Mouse (Mus musculus): ENCODE data around the gene Osbp2.
A peak's percentile ranks its signal among the peaks of the same experiment; 100 is the strongest.
"Not testable (repeated sequence)": the region's sequence is repeated elsewhere in the genome, so short reads cannot be mapped to it uniquely, and the experiment has no call there.

Osbp2 gene

GRCm38 (mm10) chr11:3863454-3864112 is at the start of gene Osbp2:
Gene Osbp2, minus strand, starts transcription at chr11:3863903.
- DNase-seq (ENCODE audit: low spot score) = peak; percentile 10

- no peak for DNase-seq (ENCODE audit: low spot score)
These were observed 49.2 kb upstream of the Osbp2 start for GRCm38 (mm10) chr11:3912875-3913271.

GRCm38 (mm10) chr11:3912100-3912874 is 48.6 kb upstream of the Osbp2 start:
- DNase-seq (ENCODE audit: low spot score) = no peak

GRCm38 (mm10) chr11:3911440-3911839 is 47.7 kb upstream of the Osbp2 start:
- DNase-seq (ENCODE audit: low spot score) = not testable (repeated sequence)

GRCm38 (mm10) chr11:3910513-3911310 is 47.0 kb upstream of the Osbp2 start:
- no peak for DNase-seq (ENCODE audit: low spot score)

- DNase-seq (ENCODE audit: low spot score) = no peak
These were observed 45.5 kb upstream of the Osbp2 start for GRCm38 (mm10) chr11:3909236-3909635.

GRCm38 (mm10) chr11:3905446-3905845 is 41.7 kb upstream of the Osbp2 start:
- no peak for DNase-seq (ENCODE audit: low spot score)

- DNase-seq (ENCODE audit: low spot score) = no peak
These were observed 41.0 kb upstream of the Osbp2 start for GRCm38 (mm10) chr11:3904673-3905072.

- peak; percentile 24 for DNase-seq (ENCODE audit: low spot score)
These were observed 39.3 kb upstream of the Osbp2 start for GRCm38 (mm10) chr11:3903046-3903445.

GRCm38 (mm10) chr11:3902516-3902915 is 38.8 kb upstream of the Osbp2 start:
- no peak for DNase-seq (ENCODE audit: low spot score)

- no peak for DNase-seq (ENCODE audit: low spot score)
These were observed 36.6 kb upstream of the Osbp2 start for GRCm38 (mm10) chr11:3900296-3900695.

GRCm38 (mm10) chr11:3895933-3896332 is 32.2 kb upstream of the Osbp2 start:
- DNase-seq (ENCODE audit: low spot score) = no peak

GRCm38 (mm10) chr11:3895458-3895857 is 31.8 kb upstream of the Osbp2 start:
- no peak for DNase-seq (ENCODE audit: low spot score)

GRCm38 (mm10) chr11:3894406-3895281 is 30.9 kb upstream of the Osbp2 start, which contains the start of the genes 4921536K21Rik and Dusp18:
Gene 4921536K21Rik, minus strand, starts transcription at chr11:3895098.
Gene Dusp18, plus strand, starts transcription at chr11:3895240.
- DNase-seq (ENCODE audit: low spot score) = peak; percentile 70

- no peak for DNase-seq (ENCODE audit: low spot score)
These were observed 30.3 kb upstream of the Osbp2 start for GRCm38 (mm10) chr11:3893970-3894369.

GRCm38 (mm10) chr11:3887331-3887730 is 23.6 kb upstream of the Osbp2 start:
- DNase-seq (ENCODE audit: low spot score) = no peak

- DNase-seq (ENCODE audit: low spot score) = no peak
These were observed 20.0 kb upstream of the Osbp2 start for GRCm38 (mm10) chr11:3883711-3884110.

GRCm38 (mm10) chr11:3879836-3880235 is 16.1 kb upstream of the Osbp2 start:
- DNase-seq (ENCODE audit: low spot score) = peak; percentile 27

GRCm38 (mm10) chr11:3878660-3879059 is 15.0 kb upstream of the Osbp2 start:
- DNase-seq (ENCODE audit: low spot score) = no peak

GRCm38 (mm10) chr11:3876419-3876818 is 12.7 kb upstream of the Osbp2 start:
- no peak for DNase-seq (ENCODE audit: low spot score)

GRCm38 (mm10) chr11:3864343-3864742 is 640 bp upstream of the Osbp2 start:
- DNase-seq (ENCODE audit: low spot score) = no peak
